In the genomic region with DNA sequence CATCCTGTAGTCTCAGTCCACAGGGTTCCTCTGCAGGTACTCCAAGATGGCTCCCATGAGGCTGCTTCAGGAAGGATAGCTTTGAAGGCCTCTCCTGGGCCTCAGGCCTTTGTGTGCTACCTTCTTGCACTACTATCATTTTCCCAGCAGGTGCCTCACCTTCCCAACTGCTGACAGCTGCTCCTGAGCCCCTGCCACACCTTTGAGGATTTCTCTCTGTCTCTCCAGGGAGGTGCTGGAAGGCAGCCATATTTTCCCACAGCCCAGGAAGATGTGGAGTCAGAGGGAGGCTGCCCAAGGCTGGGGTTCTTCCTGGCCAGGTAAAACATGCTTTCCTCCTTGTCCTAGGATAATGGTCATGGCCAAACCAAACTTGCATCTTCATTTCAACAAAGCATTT, we compare ENCODE assay signal across 9 mouse cellular contexts.
DNase-seq lines count a peak whose midpoint lies in the region; ATAC-seq and TF ChIP-seq lines count a peak whose summit lies in the region.
"Had no signal": no experiment of that assay in that cellular context is flagged by ENCODE, and none has a peak within 500 bp of the region (broad histone marks: within the 10 kb centered on the region; RNA-seq: fewer than 3 reads in every experiment).

No protein-coding gene starts in this region.

- no peak overlapping the region for H3K9ac ChIP-seq in intestine, postnatal 0 days (ENCODE audit: low read depth, low read length)
- no peak overlapping the region for H3K9ac ChIP-seq in intestine, embryonic 15.5 days
- H3K9ac ChIP-seq in hindbrain, postnatal 0 days (replicated peaks; ENCODE audit: low read length): no peak overlapping the region

- no peak overlapping the region for H3K4me2 ChIP-seq in intestine, postnatal 0 days (replicated peaks; ENCODE audit: low read depth)
- no peak overlapping the region for H3K4me2 ChIP-seq in intestine, embryonic 15.5 days (replicated peaks)
- no peak overlapping the region for H3K4me2 ChIP-seq in hindbrain, postnatal 0 days (ENCODE audit: low read depth, low read length)

- H3K4me3 ChIP-seq in intestine, postnatal 0 days (ENCODE audit: low read depth, low read length): no peak overlapping the region
- no peak overlapping the region for H3K4me3 ChIP-seq in intestine, embryonic 15.5 days (replicated peaks)
- H3K4me3 ChIP-seq in E14TG2a.4 (replicated peaks; ENCODE audit: low read length): no peak overlapping the region
- H3K4me3 ChIP-seq in hindbrain, postnatal 0 days (ENCODE audit: low read length): no peak overlapping the region

- H3K36me3 ChIP-seq in intestine, postnatal 0 days (ENCODE audit: control insufficient read depth, insufficient read depth): no peaks in the 10 kb centered on the region
- no peaks in the 10 kb centered on the region for H3K36me3 ChIP-seq in intestine, embryonic 15.5 days
- no peaks in the 10 kb centered on the region for H3K36me3 ChIP-seq in E14TG2a.4 (ENCODE audit: insufficient read depth, low read length)
- H3K36me3 ChIP-seq in hindbrain, postnatal 0 days (ENCODE audit: insufficient read depth, low read length): peaks cover 6% of the 10 kb centered on the region; the same call in 1 of the 2 replicates

- H3K4me1 ChIP-seq in intestine, postnatal 0 days (replicated peaks; ENCODE audit: control insufficient read depth, insufficient read depth, low read length): no peaks in the 10 kb centered on the region
- H3K4me1 ChIP-seq in intestine, embryonic 15.5 days (replicated peaks): no peaks in the 10 kb centered on the region
- peaks cover 51% of the 10 kb centered on the region for H3K4me1 ChIP-seq in E14TG2a.4 (replicated peaks; ENCODE audit: low read depth, low read length)
- H3K4me1 ChIP-seq in hindbrain, postnatal 0 days (ENCODE audit: insufficient read depth, low read length): no peaks in the 10 kb centered on the region

- H3K27ac ChIP-seq in intestine, postnatal 0 days (ENCODE audit: low read depth, low read length): no peak overlapping the region
- H3K27ac ChIP-seq in intestine, embryonic 15.5 days: no peak overlapping the region
- no peak overlapping the region; the same call in 1 of the 2 replicates for H3K27ac ChIP-seq in hindbrain, postnatal 0 days
- H3K27ac ChIP-seq: macrophage had no signal

- no peaks in the 10 kb centered on the region for H3K9me3 ChIP-seq in intestine, postnatal 0 days (ENCODE audit: control insufficient read depth)
- no peaks in the 10 kb centered on the region for H3K9me3 ChIP-seq in intestine, embryonic 15.5 days
- H3K9me3 ChIP-seq in E14TG2a.4 (ENCODE audit: low read length): peaks cover 5% of the 10 kb centered on the region; the same call in 1 of the 2 replicates
- H3K9me3 ChIP-seq in hindbrain, postnatal 0 days (ENCODE audit: low read length): no peaks in the 10 kb centered on the region

- DNase-seq in MN1 (ENCODE audit: low spot score): peak; percentile 14
- DNase-seq in hindbrain, postnatal 0 days (ENCODE audit: low spot score): no peak
- DNase-seq in testis, postnatal 14 days (ENCODE audit: low spot score): no peak
- no peak for DNase-seq in layer of hippocampus, adult 9-11 months
- DNase-seq in urinary bladder, postnatal 10 days (ENCODE audit: low spot score): no peak

- ATAC-seq in intestine, postnatal 0 days: no peak
- no peak for ATAC-seq in intestine, embryonic 15.5 days
- ATAC-seq in hindbrain, postnatal 0 days: 0 out of 2 replicates have a peak, but pooled peaks have one; percentile 21

- H3K27me3 ChIP-seq in intestine, postnatal 0 days (replicated peaks; ENCODE audit: control insufficient read depth, insufficient read depth, low read length): no peaks in the 10 kb centered on the region
- H3K27me3 ChIP-seq in intestine, embryonic 15.5 days (replicated peaks): no peaks in the 10 kb centered on the region
- H3K27me3 ChIP-seq in E14TG2a.4 (ENCODE audit: insufficient read depth, low read length): no peaks in the 10 kb centered on the region
- H3K27me3 ChIP-seq in hindbrain, postnatal 0 days (ENCODE audit: insufficient read depth, low read length): no peaks in the 10 kb centered on the region

- TF ChIP-seq CTCF in intestine, postnatal 0 days (IDR thresholded peaks at IDR 0.05; ENCODE audit: low read depth): peak; percentile 37
- peak; percentile 18; the same call in 1 of the 2 replicates for TF ChIP-seq CTCF in E14TG2a.4 (conservative IDR thresholded peaks at IDR 0.05; ENCODE audit: low read length)
- TF ChIP-seq CTCF in hindbrain, postnatal 0 days (IDR thresholded peaks at IDR 0.05; ENCODE audit: low read depth): peak; percentile 28
